In the genomic region with DNA sequence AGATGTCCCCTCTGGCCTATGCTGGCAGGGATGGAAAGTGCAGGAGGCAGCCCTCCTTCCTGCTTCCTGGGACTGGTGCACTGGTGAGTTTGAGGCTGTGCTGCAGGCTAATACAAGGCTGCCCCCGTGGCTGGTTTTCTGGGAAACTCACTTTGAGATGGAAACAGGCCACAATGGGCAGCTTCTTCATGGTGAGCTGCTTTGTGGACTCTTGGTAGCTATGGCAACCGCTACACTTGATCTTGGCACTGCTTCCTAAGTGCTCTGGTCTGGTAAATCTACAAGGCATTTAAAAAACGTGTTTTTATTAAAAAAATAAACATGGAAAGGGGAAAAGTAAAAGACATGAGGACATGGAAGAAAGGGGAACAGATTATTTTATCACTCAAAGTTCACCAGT, we compare ENCODE assay signal across 15 mouse cellular contexts. TPM values are rescaled to one million over a fixed set of nuclear protein-coding genes. Genes with fewer than 3 reads are reported as not detected.
"Had no signal": no experiment of that assay in that cellular context is flagged by ENCODE, and none has a peak within 500 bp of the region (broad histone marks: within the 10 kb centered on the region; RNA-seq: fewer than 3 reads in every experiment).

No protein-coding gene starts in this region.

- H3K4me2 ChIP-seq: liver, embryonic 11.5 days; liver, embryonic 15.5 days; lung, embryonic 15.5 days; midbrain, embryonic 12.5 days; neural tube, embryonic 13.5 days had no signal

- H3K27me3 ChIP-seq: liver, embryonic 15.5 days; lung, embryonic 15.5 days; megakaryocyte, embryonic 14.5 days; midbrain, embryonic 12.5 days; neural tube, embryonic 13.5 days had no signal

- H3K27ac ChIP-seq: left cerebral cortex, adult 2 months; limb, embryonic 10.5 days; liver, embryonic 15.5 days; lung, embryonic 15.5 days; macrophage; midbrain, embryonic 12.5 days; neural tube, embryonic 13.5 days had no signal

- H3K4me3 ChIP-seq: left cerebral cortex, adult 2 months; limb, embryonic 10.5 days; liver, embryonic 15.5 days; lung, embryonic 15.5 days; megakaryocyte, embryonic 14.5 days; midbrain, embryonic 12.5 days; neural tube, embryonic 13.5 days had no signal

- H3K9me3 ChIP-seq: limb, embryonic 10.5 days; liver, embryonic 15.5 days; lung, embryonic 15.5 days; megakaryocyte, embryonic 14.5 days; midbrain, embryonic 12.5 days; neural tube, embryonic 13.5 days had no signal

- H3K4me1 ChIP-seq: limb, embryonic 10.5 days; lung, embryonic 15.5 days; neural tube, embryonic 13.5 days had no signal

- DNase-seq: kidney, adult 8-10 months; kidney, postnatal 25 days; right cerebral cortex, adult 18-20 months; right cerebral cortex, postnatal 25 days; thymus, postnatal 4 days had no signal

- H3K9ac ChIP-seq: liver, embryonic 15.5 days; lung, embryonic 15.5 days; midbrain, embryonic 12.5 days; neural tube, embryonic 13.5 days had no signal

RNA-seq across cellular contexts. Expression of gene Aldh3a1, which starts 49.2 kb away (rescaled TPM):
- polyA plus RNA-seq: kidney, embryonic 16.5 days; limb, embryonic 10.5 days; liver, embryonic 11.5 days; macrophage; midbrain, embryonic 12.5 days; neural tube, embryonic 13.5 days had no signal
